Mouse (Mus musculus) mouse trophoblast stem cell (cell line): ENCODE measurements around the gene Zfp865.
"Not testable (repeated sequence)": the region's sequence is repeated elsewhere in the genome, so short reads cannot be mapped to it uniquely, and the experiment has no call there.

ENCODE experiments used
- in situ Hi-C, 2 experiments: fragments of 300-500 bp; cut with MseI, MboI; formaldehyde crosslinking; loops; 2 replicates in 1 of 2; 3 replicates in 1 of 2; pipeline ENCODE4 v1.15.1; 2025

The Zfp865 gene

DNA sequence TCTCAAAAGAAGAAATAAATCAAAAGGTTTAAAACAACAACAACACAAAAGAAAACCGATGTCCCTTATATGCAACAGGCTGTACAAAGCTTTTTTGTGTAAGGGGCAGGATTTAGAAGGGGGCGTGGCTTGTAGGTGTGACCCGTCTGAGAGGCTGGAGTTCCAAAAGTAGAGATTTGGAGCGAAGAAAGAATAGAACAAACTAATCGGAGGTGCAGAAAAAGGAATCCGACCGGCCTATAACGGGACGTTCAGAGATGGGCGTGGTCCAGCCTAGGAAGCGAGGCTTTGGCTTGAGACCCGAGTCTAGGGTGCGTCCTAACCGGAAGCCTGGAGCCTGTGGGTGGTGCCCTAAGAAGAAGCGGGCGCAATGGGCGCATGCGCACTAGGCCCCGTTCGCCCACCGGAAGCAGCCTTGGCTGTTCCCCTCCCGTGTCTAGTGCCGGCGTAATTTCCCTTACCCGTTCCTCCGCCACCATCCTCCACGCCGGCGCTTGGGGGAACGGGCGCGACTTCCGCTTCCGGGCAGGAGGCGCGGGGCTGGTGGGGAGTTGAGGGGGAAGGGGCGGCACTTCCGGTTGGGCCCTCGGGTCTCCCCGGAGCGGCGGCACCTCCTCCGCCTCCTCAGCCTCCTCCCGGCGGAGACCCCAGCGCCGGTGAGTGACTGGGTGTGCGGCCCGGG, at the start of gene Zfp865, which contains the start of gene Ccdc106:
Zfp865 (plus strand) TSS at position 377 of the 682 bp plus-strand sequence.
Ccdc106 (plus strand) TSS at position 554 of the 682 bp plus-strand sequence.
- in situ Hi-C loops, result no loop called here

- in situ Hi-C loops, result no loop called here
Measured at GRCm38 (mm10) chr7:4971068-4971467, 49.1 kb upstream of the Zfp865 start, which contains the start of gene Sbk3. Gene Sbk3 (minus strand): TSS chr7:4971168.

- in situ Hi-C loops, result no loop called here
Measured at GRCm38 (mm10) chr7:4971710-4972109, 48.5 kb upstream of the Zfp865 start.

DNA sequence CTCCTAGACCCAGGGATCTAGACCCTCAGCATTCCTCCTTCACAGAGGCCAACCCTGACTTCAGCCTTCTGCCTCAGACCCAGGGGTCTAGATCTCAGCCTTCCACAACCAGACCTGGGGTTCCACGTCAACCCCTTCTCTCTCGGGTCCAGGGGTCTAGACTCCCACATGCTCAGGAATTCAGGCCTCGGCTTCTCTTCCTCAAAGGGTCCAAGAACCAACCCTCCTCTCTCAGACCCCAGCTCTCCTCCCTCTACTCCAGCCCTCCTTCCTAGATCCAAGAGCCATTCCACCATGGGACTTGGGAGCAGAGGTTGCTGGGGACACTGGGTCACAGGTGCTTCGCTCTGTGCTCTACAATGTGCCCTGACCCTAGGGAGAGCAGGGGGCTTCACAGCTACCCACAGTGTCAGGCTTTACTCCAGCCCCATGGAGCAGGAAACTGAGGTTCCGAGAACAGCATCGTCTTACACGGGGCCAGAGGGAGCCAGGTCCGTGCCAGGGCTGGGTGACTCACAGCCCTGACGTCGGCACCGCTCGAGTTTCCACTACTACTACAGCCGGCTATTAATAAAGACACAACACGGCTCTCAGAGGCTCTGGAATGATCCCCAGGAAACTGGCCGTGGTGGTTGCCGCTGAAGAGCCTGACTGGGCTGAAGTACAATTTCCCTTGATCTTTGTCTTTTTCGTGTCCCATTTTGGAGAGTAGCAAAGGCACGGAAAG, 47.7 kb upstream of the Zfp865 start:
- in situ Hi-C loops, result no loop called here

DNA sequence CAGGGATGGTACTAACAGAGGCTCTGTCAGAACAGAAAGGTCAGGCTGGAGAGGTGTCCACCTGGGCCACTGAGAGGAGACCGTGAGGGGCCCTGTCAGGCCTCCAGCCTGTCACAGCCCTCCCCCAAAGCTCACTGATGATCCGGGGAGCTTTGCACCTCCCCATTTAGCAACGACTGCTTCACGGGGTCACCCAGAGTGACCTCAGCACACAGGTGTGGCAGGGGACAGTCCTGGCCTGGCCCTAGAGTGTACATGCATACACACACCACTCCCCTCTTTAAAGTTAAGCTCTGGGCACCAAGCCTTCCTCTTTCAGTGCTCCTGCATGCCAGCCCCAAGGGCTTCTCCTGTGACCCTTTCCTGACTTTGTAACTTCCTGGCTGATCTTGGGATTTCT, 44.7 kb upstream of the Zfp865 start:
- in situ Hi-C loops, result no loop called here

DNA sequence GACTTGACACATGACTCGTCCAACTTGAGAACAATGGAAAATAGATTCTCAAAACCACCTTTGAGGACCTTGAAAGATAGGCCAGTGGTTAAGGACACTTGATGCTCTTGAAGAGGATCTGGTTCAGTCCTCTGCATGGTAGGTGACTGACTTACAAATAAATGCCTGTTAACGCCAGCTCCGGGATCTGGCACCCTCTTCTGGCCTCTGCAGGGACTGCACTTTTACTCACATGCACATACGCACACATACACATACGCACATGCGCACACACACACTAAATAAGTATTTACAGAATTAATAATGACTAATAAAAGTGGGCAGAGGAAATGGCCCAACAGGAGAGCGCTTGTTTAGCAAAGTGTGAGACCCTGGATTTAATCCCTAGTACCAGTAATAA, 43.3 kb upstream of the Zfp865 start:
- in situ Hi-C loops, result no loop called here

- in situ Hi-C loops, result no loop called here
Measured at GRCm38 (mm10) chr7:4988250-4988649, 31.9 kb upstream of the Zfp865 start.

DNA sequence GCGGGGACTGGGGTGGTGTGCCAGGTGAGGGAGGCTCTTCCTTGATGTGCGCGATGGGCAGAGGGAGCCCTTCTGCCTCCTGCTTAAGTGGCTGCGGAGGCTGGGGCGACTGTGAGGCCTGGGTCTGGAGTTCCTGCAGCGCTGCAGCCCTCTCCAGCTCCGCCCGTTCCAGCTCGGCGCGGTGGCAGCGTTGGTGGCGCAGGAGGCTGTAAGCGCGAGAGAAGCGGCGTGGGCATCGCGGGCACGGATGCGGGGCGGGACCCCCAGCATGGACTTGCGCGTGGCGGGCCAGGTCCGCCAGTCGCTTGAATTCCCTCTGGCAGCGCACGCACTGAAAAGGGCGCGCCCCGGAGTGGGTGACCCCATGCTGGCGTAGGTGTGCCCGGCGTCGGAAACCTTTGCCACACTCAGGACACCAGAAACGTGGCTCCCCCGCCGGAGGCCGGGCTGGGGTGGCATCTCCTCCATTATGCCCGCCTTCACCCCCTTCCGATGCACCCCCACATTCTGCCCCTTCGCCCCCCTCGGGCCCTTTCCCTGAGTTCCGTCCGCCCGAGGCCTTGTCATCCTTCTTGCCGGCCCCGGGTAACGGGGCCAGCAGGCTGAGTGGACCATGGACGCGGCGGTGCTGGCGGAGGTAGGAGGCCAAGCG, 26.7 kb upstream of the Zfp865 start:
- in situ Hi-C loops, result no loop called here

- in situ Hi-C loops, result no loop called here
Measured at GRCm38 (mm10) chr7:4993999-4994788, 26.0 kb upstream of the Zfp865 start.

DNA sequence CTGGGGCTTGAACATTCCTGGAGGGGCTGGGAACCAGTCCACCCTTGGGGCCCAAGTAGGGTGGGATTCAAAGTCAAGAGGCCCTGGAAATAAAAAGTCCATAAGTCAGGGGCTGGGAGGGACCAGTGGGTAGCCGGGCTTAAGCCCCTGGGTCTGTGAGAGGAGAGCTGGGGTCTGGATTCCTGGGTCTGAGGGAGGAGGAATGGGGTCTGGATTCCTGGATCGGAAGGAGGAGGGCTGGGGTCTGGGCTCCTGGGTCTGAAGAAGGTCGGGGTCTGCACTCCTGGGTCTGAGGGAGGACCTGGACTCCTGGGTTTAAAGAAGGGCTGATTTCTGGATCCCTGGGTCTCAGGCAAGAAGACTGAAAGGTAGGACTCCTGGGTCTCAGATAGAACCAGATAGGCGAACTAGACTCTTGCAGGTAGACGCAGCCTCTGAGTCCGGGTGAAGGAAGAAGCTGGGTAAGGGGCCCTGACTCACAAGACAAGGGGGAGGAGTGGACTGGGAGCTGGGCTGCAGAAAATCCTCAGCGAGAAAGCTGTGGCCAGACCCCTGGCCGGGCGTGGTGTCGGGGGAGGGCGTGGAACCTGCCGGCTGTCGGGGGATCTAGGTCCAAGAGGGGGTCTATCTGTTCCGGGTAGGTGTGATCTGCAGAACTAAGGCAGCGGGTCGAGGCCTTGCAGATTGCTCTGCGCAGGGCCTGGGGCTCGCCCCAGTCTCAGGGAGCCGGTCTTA, 24.7 kb upstream of the Zfp865 start:
- in situ Hi-C loops, result no loop called here

DNA sequence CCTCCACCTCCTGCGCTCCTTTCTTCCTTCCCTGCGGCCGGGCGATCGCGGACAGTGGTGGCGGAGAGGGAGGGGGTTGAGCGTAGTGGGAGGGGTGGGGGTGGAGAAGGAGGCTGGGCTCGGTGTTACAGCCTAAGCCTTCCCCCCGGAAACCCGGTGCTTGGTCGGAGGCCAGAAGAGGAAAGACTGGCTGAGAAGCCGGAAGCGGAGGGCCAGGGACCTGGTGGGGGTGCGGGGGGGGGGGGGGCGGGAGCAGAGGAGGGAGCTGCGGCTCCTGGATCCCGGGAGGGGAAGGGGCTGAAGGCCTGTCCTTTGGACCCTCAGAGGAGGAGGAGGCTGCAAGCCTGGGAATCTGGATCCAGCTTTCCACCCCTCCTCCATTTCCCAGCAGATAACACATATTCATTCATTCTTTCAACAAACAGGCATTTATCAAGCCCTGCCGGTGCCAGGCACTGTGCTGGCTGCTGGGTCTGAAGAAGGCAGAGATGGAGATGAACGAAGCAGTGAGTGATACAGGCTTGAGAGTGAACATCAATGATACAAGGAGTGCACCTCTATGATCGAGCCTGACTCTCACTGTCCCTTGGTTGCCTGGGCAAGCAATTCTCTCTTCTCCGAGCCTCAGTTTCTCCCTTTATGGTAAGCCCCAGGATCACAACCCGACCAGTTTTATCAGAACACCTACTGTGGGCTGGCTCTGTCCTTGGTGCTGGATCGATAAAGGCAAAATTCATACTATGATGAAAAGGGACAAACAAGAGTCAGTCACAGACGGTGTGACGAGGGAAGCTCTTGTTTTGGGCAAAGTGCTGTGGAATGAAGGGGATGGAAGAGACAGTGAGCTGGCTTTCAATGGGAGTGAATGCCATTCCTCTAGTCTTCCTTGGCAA, 23.9 kb upstream of the Zfp865 start, which contains the start of gene Zfp579:
Zfp579 (minus strand) TSS at position 156 of the 893 bp plus-strand sequence.
- in situ Hi-C loops, result no loop called here

DNA sequence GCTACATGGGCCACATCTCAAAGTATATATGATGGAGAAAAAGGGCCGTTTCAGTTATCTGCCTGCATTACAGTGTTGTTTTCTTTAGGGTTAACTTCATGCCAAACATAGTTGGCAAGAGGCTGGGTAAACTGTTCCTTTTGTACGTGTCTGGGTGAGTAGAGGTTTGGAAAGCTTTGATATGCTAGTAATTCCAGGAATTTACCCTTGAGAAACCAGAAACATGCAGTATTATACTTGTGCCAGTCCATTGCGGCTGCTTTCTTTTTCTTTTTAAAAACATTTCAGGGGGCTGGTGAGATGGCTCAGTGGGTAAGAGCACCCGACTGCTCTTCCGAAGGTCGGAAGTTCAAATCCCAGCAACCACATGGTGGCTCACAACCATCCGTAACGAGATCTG, 23.2 kb upstream of the Zfp865 start:
- in situ Hi-C loops, result no loop called here

DNA sequence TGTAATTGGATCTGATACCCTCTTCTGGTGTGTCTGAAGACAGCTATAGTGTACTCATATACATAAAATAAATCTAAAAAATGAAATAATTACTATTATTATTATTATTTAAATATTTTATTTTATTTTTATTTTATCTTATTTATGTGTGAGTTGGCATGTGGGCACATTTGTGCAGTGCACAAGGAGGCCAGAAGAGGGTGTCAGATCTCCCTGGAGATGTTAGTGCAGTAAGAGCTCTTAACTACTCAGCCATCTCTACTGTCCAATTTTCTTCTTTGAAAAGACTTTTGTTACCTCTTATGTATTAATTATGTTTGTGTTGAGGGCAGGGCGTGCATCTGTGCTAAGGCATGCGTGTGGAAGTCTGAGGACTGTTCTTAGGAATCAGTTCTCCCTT, 20.3 kb upstream of the Zfp865 start:
- in situ Hi-C loops, result no loop called here

DNA sequence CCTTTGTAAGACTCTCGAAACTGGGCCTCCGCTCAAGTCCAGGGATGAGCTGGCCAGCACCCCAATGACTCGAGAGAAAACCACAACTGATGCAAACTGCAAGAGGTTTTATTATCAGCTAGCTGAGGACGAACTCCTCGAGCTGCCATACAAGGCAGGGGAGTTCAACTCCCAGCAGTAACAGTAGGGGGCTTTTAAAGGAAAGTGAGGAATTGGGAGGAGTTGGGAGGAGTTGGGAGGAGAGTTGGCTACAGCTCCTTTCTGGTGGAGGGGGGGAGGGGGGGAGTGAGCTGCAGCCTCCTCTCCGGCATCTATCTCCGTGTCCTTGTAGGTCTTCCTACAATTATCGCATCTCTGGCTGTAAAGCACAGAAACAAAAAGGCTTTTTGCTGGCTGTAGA, 17.3 kb upstream of the Zfp865 start:
- in situ Hi-C loops, result not testable (repeated sequence)

- in situ Hi-C loops, result no loop called here
Measured at GRCm38 (mm10) chr7:5008229-5008628, 11.9 kb upstream of the Zfp865 start.

DNA sequence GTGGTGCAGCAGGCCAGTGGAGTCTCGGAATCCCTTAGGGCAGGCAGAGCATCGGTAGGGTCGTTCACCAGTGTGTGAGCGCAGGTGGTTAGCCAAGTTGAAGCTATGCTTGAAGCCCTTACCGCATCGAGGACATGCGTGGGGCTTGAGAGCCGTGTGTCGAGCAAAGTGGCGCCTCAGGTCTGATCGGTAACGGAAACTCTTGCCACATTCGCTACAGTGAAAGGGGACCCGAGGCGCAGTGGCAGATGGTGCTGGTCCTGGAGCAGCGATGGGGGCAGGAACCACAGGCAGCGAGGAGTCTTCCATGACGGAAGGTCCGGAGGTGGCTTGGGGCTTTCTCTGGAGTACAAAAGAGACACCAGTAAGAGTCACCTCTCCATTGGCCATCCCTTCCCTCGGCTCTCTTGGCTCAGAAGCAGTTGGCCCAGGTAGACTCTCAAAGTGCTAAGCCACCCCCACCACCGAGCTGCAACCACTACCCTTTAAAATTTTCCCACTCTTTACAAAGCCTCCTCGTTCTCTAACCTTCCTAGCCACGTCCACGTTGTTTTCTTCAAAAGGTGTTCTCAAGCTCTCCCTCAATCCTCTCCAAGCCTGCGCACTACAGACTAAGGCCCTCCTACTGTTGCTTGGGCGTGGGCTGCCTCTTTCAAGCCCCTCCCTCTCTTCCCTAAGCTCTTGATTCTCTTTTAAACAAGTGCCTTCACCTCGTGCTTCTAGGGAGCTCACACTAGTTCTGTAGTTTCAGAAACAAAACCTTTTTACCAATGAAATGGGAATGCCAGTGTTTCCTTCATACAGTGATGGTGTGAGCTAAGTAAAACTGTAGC, 7.3 kb upstream of the Zfp865 start:
- in situ Hi-C loops, result no loop called here

DNA sequence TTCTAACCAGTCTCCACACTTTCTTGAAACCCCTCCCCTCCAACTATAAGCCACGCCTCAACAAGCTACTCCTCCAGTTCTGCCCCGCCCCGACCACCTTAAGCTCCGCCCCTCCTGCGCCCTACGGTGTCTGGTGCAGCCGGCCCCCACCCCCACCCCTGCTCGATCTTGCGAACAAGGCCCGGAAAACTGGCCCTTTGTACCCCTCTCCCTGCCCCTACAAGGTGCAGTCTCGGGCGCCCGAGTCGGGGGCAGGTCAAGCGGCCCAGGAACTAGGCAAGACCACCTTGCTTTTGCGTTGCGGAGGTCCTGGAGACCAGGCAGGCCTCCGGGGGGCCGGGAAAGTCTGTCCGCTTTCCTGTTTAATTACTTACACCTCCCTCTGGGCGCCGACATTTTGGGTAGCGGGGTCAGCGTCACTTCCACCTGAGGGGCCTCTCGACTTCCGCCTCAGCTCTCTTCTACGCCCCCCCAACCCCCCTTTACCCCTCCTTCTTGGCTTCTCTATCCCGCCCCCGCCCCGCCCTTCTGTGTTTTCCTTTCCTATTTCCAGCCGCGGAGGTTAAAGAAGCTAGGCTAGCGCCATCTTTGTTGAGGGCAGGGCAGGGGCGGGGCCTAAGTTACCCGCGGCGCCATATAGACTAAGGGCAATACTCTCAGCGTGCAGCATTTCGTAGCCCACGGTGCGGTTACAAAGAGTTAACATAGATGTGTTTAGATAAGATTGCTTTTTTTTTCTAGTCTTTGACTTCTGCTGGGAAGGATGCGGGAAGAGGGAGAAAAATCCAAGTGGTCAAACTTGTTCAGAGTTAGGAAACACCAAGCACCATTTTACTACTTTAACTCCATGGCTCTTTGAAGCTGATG, 5.7 kb upstream of the Zfp865 start, which contains the start of the genes Zfp524 and Fiz1:
Zfp524 (plus strand) TSS at position 165 of the 867 bp plus-strand sequence.
Fiz1 (minus strand) TSS at position 447 of the 867 bp plus-strand sequence.
- in situ Hi-C loops, result no loop called here
